Mouse (Mus musculus) liver, embryonic 15.5 days (tissue): ENCODE data around the gene Rem1. TPM values are rescaled to one million over a fixed set of nuclear protein-coding genes. Genes with fewer than 3 reads are reported as not detected.
A peak's percentile ranks its signal among the peaks of the same experiment; 100 is the strongest.

Source experiments
- ATAC-seq: fragments of 200-750 bp; cut with Nextera tagmentation; 2 replicates; pipeline ENCODE4 v1.8.0; 2017; ENCODE audit warnings: moderate number of reproducible peaks, mild to moderate bottlenecking, moderate library complexity; ENCODE audit not compliant: insufficient read depth
- H3K27ac ChIP-seq: fragments of 300-500 bp; sonication (generic); replicated peaks from 2 replicates; pipeline ENCODE4 v1.5.1; 2015; ENCODE audit warnings: mild to moderate bottlenecking, inconsistent platforms
- H3K27me3 ChIP-seq: fragments of 300-500 bp; sonication (generic); 2 replicates; pipeline ENCODE4 v1.6.1; 2015; ENCODE audit warnings: mild to moderate bottlenecking, inconsistent platforms
- H3K36me3 ChIP-seq: fragments of 300-500 bp; sonication (generic); replicated peaks from 2 replicates; pipeline ENCODE4 v1.6.1; 2015; ENCODE audit warnings: moderate library complexity, mild to moderate bottlenecking, inconsistent platforms
- H3K4me1 ChIP-seq: fragments of 300-500 bp; sonication (generic); replicated peaks from 2 replicates; pipeline ENCODE4 v1.6.1; 2015; ENCODE audit warnings: inconsistent platforms
- H3K4me2 ChIP-seq: fragments of 300-500 bp; sonication (generic); 2 replicates; pipeline ENCODE4 v1.6.1; 2015; ENCODE audit warnings: moderate library complexity, mild to moderate bottlenecking, inconsistent platforms
- H3K4me3 ChIP-seq: fragments of 300-500 bp; sonication (generic); replicated peaks from 2 replicates; pipeline ENCODE4 v1.5.1; 2015; ENCODE audit warnings: mild to moderate bottlenecking, inconsistent platforms
- H3K9ac ChIP-seq: fragments of 300-500 bp; sonication (generic); 2 replicates; pipeline ENCODE4 v1.6.1; 2015; ENCODE audit warnings: moderate library complexity, mild to moderate bottlenecking, inconsistent platforms
- H3K9me3 ChIP-seq: fragments of 300-500 bp; sonication (generic); replicated peaks from 2 replicates; pipeline ENCODE4 v1.6.1; 2016; ENCODE audit warnings: inconsistent platforms
- WGBS: fragments of 180-500 bp; shearing (Covaris S2); methylation state at CpG from one replicate; pipeline ENCODE4 v1.1.7; 2015; ENCODE audit warnings: mixed read lengths; ENCODE audit not compliant: insufficient replicate concordance; 5-methylcytosine and 5-hydroxymethylcytosine counted together
- polyA plus RNA-seq: library from polyadenylated mRNA; unstranded; fragments of >200 nt; fragmentation: Nextera tagmentation; extraction: Ambion mirVana; gene quantifications from 2 replicates; pipeline ENCODE4 v1.2.1, GENCODE M21; 2015

Gene Rem1
- polyA plus RNA-seq, 1 experiment from 2014 or later = 0.58 TPM

GRCm38 (mm10) chr2:152629904-152630303 is 3.2 kb downstream of the Rem1 start:
- Histone ChIP-seq H3K4me2 (no peak overlapping the region), H3K9ac (no peak overlapping the region), H3K27ac (no peak overlapping the region), H3K36me3 (no peaks in the 10 kb centered on the region), H3K4me1 (peaks cover 9% of the 10 kb centered on the region), H3K4me3 (no peak overlapping the region), H3K27me3 (peaks cover 71% of the 10 kb centered on the region), H3K9me3 (no peaks in the 10 kb centered on the region)
- WGBS = 72% methylated on average over 6 of the region's 6 CpGs
- no peak for ATAC-seq

- Histone ChIP-seq H3K9ac (no peak overlapping the region), H3K4me2 (peak overlapping the region; percentile 9; the same call in 1 of the 2 replicates), H3K27me3 (peaks cover 37% of the 10 kb centered on the region), H3K36me3 (no peaks in the 10 kb centered on the region), H3K27ac (no peak overlapping the region), H3K4me1 (0 out of 2 replicates have a peak, but pooled peaks cover 2% of the 10 kb centered on the region), H3K4me3 (no peak overlapping the region), H3K9me3 (no peaks in the 10 kb centered on the region)
- WGBS = 34% methylated on average over 17 of the region's 17 CpGs
- no peak for ATAC-seq
Observed at GRCm38 (mm10) chr2:152633334-152633733, 6.6 kb downstream of the Rem1 start.

- no peak overlapping the region for H3K27ac ChIP-seq
- WGBS = 68% methylated on average over 29 of the region's 29 CpGs
- peaks cover 27% of the 10 kb centered on the region for H3K27me3 ChIP-seq
- ATAC-seq = no peak
- H3K4me1 ChIP-seq = 0 out of 2 replicates have a peak, but pooled peaks cover under 1% of the 10 kb centered on the region
- H3K4me3 ChIP-seq = no peak overlapping the region
- H3K9me3 ChIP-seq = no peaks in the 10 kb centered on the region
- H3K36me3 ChIP-seq = no peaks in the 10 kb centered on the region
- no peak overlapping the region for H3K4me2 ChIP-seq
- H3K9ac ChIP-seq = no peak overlapping the region
Observed at GRCm38 (mm10) chr2:152634311-152634710, 7.6 kb downstream of the Rem1 start.

- H3K27me3 ChIP-seq = peaks cover 11% of the 10 kb centered on the region
- no peak overlapping the region for H3K9ac ChIP-seq
- no peak overlapping the region for H3K4me3 ChIP-seq
- no peaks in the 10 kb centered on the region for H3K4me1 ChIP-seq
- H3K4me2 ChIP-seq = no peak overlapping the region
- WGBS = 55% methylated on average over 23 of the region's 23 CpGs
- H3K36me3 ChIP-seq = no peaks in the 10 kb centered on the region
- H3K27ac ChIP-seq = 0 out of 2 replicates have a peak overlapping the region, but pooled peaks have one; percentile 19
- no peaks in the 10 kb centered on the region for H3K9me3 ChIP-seq
- ATAC-seq = peak; percentile 42; the same call in 1 of the 2 replicates
Observed at GRCm38 (mm10) chr2:152636246-152637005, 9.7 kb downstream of the Rem1 start.

GRCm38 (mm10) chr2:152637006-152637322 is 10.2 kb downstream of the Rem1 start:
- no peaks in the 10 kb centered on the region for H3K36me3 ChIP-seq
- no peak overlapping the region for H3K4me2 ChIP-seq
- 70% methylated on average over 6 of the region's 6 CpGs for WGBS
- 0 out of 2 replicates have a peak overlapping the region, but pooled peaks have one; percentile 6 for H3K27ac ChIP-seq
- ATAC-seq = no peak
- H3K9me3 ChIP-seq = no peaks in the 10 kb centered on the region
- no peak overlapping the region for H3K9ac ChIP-seq
- peaks cover 11% of the 10 kb centered on the region for H3K27me3 ChIP-seq
- H3K4me3 ChIP-seq = no peak overlapping the region
- H3K4me1 ChIP-seq = no peaks in the 10 kb centered on the region

- Histone ChIP-seq H3K36me3 (no peaks in the 10 kb centered on the region), H3K9me3 (no peaks in the 10 kb centered on the region), H3K4me1 (no peaks in the 10 kb centered on the region), H3K27me3 (peaks cover 11% of the 10 kb centered on the region), H3K4me3 (no peak overlapping the region), H3K27ac (0 out of 2 replicates have a peak overlapping the region, but pooled peaks have one; percentile 6), H3K9ac (no peak overlapping the region), H3K4me2 (no peak overlapping the region)
- no peak for ATAC-seq
- 71% methylated on average over 4 of the region's 4 CpGs for WGBS
Observed at GRCm38 (mm10) chr2:152637381-152637780, 10.6 kb downstream of the Rem1 start.

- Histone ChIP-seq H3K4me1 (no peaks in the 10 kb centered on the region), H3K36me3 (no peaks in the 10 kb centered on the region), H3K4me2 (no peak overlapping the region), H3K4me3 (no peak overlapping the region), H3K27ac (no peak overlapping the region; the same call in 1 of the 2 replicates), H3K9me3 (no peaks in the 10 kb centered on the region), H3K9ac (no peak overlapping the region), H3K27me3 (peaks cover 4% of the 10 kb centered on the region; the same call in 1 of the 2 replicates)
- no peak for ATAC-seq
- WGBS = 46% methylated on average over 6 of the region's 6 CpGs
Observed at GRCm38 (mm10) chr2:152638865-152639264, 12.1 kb downstream of the Rem1 start.

GRCm38 (mm10) chr2:152639406-152640113 is 12.8 kb downstream of the Rem1 start:
- no peaks in the 10 kb centered on the region for H3K36me3 ChIP-seq
- no peak overlapping the region for H3K4me2 ChIP-seq
- H3K4me3 ChIP-seq = no peak overlapping the region
- 0 out of 2 replicates have a peak, but pooled peaks cover under 1% of the 10 kb centered on the region for H3K27me3 ChIP-seq
- no peak overlapping the region; the same call in 1 of the 2 replicates for H3K27ac ChIP-seq
- whole genome bisulfite sequencing = 36% methylated on average over 11 of the region's 11 CpGs
- no peaks in the 10 kb centered on the region for H3K4me1 ChIP-seq
- ATAC-seq = no peak
- H3K9ac ChIP-seq = no peak overlapping the region
- H3K9me3 ChIP-seq = no peaks in the 10 kb centered on the region

GRCm38 (mm10) chr2:152652901-152653620 is 26.3 kb downstream of the Rem1 start:
- no peak overlapping the region for H3K27ac ChIP-seq
- H3K27me3 ChIP-seq = no peaks in the 10 kb centered on the region; the same call in 1 of the 2 replicates
- no peak overlapping the region for H3K4me2 ChIP-seq
- H3K9me3 ChIP-seq = no peaks in the 10 kb centered on the region
- H3K9ac ChIP-seq = no peak overlapping the region
- H3K4me3 ChIP-seq = no peak overlapping the region
- WGBS = 39% methylated on average over 10 of the region's 10 CpGs
- peaks cover 5% of the 10 kb centered on the region; the same call in 1 of the 2 replicates for H3K4me1 ChIP-seq
- H3K36me3 ChIP-seq = no peaks in the 10 kb centered on the region
- ATAC-seq = no peak

GRCm38 (mm10) chr2:152653874-152654715 is 27.3 kb downstream of the Rem1 start:
- H3K9ac ChIP-seq = no peak overlapping the region
- peaks cover 5% of the 10 kb centered on the region; the same call in 1 of the 2 replicates for H3K4me1 ChIP-seq
- no peak overlapping the region for H3K4me3 ChIP-seq
- no peak for ATAC-seq
- H3K4me2 ChIP-seq = no peak overlapping the region
- H3K36me3 ChIP-seq = no peaks in the 10 kb centered on the region
- WGBS = 37% methylated on average over 14 of the region's 14 CpGs
- no peak overlapping the region for H3K27ac ChIP-seq
- no peaks in the 10 kb centered on the region for H3K9me3 ChIP-seq
- H3K27me3 ChIP-seq = no peaks in the 10 kb centered on the region; the same call in 1 of the 2 replicates
